Mouse (Mus musculus) stomach, embryonic 16.5 days (tissue): ENCODE measurements around the gene Aox3. TPM values are rescaled to one million over a fixed set of nuclear protein-coding genes. Genes with fewer than 3 reads are reported as not detected.

Experiments
- ATAC-seq: fragments of 200-750 bp; cut with Nextera tagmentation; 2 replicates; pipeline ENCODE4 v1.8.0; 2017; ENCODE audit warnings: moderate number of reproducible peaks, moderate TSS enrichment; ENCODE audit not compliant: insufficient read depth, low FRiP score
- H3K27ac ChIP-seq: fragments of 300-500 bp; sonication (generic); 2 replicates; pipeline ENCODE4 v1.5.1; 2014; ENCODE audit warnings: low read length
- H3K27me3 ChIP-seq: fragments of 300-500 bp; sonication (generic); 2 replicates; pipeline ENCODE4 v1.6.1; 2014; ENCODE audit warnings: low read length, control low read depth, mixed read lengths; ENCODE audit not compliant: control insufficient read depth, insufficient read depth
- H3K36me3 ChIP-seq: fragments of 300-500 bp; sonication (generic); 2 replicates; pipeline ENCODE4 v1.6.1; 2014; ENCODE audit warnings: low read length; ENCODE audit not compliant: control insufficient read depth, insufficient read depth
- H3K4me1 ChIP-seq: fragments of 300-500 bp; sonication (generic); 2 replicates; pipeline ENCODE4 v1.6.1; 2014; ENCODE audit warnings: low read length, control low read depth, mixed read lengths; ENCODE audit not compliant: control insufficient read depth, insufficient read depth
- H3K4me2 ChIP-seq: fragments of 300-500 bp; sonication (generic); 2 replicates; pipeline ENCODE4 v1.6.1; 2014; ENCODE audit warnings: low read depth, low read length, mixed read lengths
- H3K4me3 ChIP-seq: fragments of 300-500 bp; sonication (generic); replicated peaks from 2 replicates; pipeline ENCODE4 v1.5.1; 2014; ENCODE audit warnings: mild to moderate bottlenecking, low read length
- H3K9ac ChIP-seq: fragments of 300-500 bp; sonication (generic); 2 replicates; pipeline ENCODE4 v1.6.1; 2014; ENCODE audit warnings: low read length
- H3K9me3 ChIP-seq: fragments of 300-500 bp; sonication (generic); replicated peaks from 2 replicates; pipeline ENCODE4 v1.6.1; 2016; ENCODE audit warnings: low read length, control low read depth; ENCODE audit not compliant: control insufficient read depth
- WGBS: fragments of 180-500 bp; shearing (Covaris S2); extraction: QIAGEN DNeasy Blood & Tissue Kit; methylation state at CpG from one replicate; pipeline ENCODE4 v1.1.7; 2014; 5-methylcytosine and 5-hydroxymethylcytosine counted together
- polyA plus RNA-seq: library from polyadenylated mRNA; unstranded; fragments of >200 nt; fragmentation: Nextera tagmentation; extraction: Ambion mirVana; gene quantifications from 2 replicates; pipeline ENCODE4 v1.2.1, GENCODE M21; 2015

Aox3 gene
- polyA plus RNA-seq, 1 experiment from 2014 or later, result 1.4 TPM

GRCm38 (mm10) chr1:58114666-58115375, 1.9 kb downstream of the Aox3 start:
- Histone ChIP-seq H3K27ac (no peak overlapping the region), H3K4me2 (no peak overlapping the region), H3K4me3 (no peak overlapping the region), H3K9ac (no peak overlapping the region), H3K36me3 (no peaks in the 10 kb centered on the region), H3K27me3 (no peaks in the 10 kb centered on the region), H3K9me3 (no peaks in the 10 kb centered on the region), H3K4me1 (no peaks in the 10 kb centered on the region)
- no peak for ATAC-seq
- WGBS, result 56% methylated on average over 12 of the region's 12 CpGs

GRCm38 (mm10) chr1:58118231-58118630, 5.3 kb downstream of the Aox3 start:
- Histone ChIP-seq H3K4me2 (no peak overlapping the region), H3K9me3 (no peaks in the 10 kb centered on the region), H3K4me1 (no peaks in the 10 kb centered on the region), H3K4me3 (no peak overlapping the region), H3K27me3 (no peaks in the 10 kb centered on the region), H3K36me3 (no peaks in the 10 kb centered on the region), H3K27ac (no peak overlapping the region), H3K9ac (no peak overlapping the region)
- WGBS, result 85% methylated on average over 3 of the region's 3 CpGs
- no peak for ATAC-seq

- Histone ChIP-seq H3K27me3 (no peaks in the 10 kb centered on the region), H3K9me3 (no peaks in the 10 kb centered on the region), H3K27ac (no peak overlapping the region), H3K4me1 (no peaks in the 10 kb centered on the region), H3K36me3 (no peaks in the 10 kb centered on the region), H3K4me3 (no peak overlapping the region), H3K4me2 (no peak overlapping the region), H3K9ac (no peak overlapping the region)
- ATAC-seq, result no peak
- 78% methylated on average over 8 of the region's 8 CpGs for WGBS
These were observed 12.0 kb downstream of the Aox3 start for GRCm38 (mm10) chr1:58124901-58125300.

- H3K4me2 ChIP-seq, result no peak overlapping the region
- no peak overlapping the region for H3K9ac ChIP-seq
- no peak overlapping the region for H3K4me3 ChIP-seq
- H3K27me3 ChIP-seq, result no peaks in the 10 kb centered on the region
- peaks cover 3% of the 10 kb centered on the region; the same call in 1 of the 2 replicates for H3K9me3 ChIP-seq
- ATAC-seq, result no peak
- no peaks in the 10 kb centered on the region for H3K4me1 ChIP-seq
- H3K27ac ChIP-seq, result no peak overlapping the region
- H3K36me3 ChIP-seq, result no peaks in the 10 kb centered on the region
These were observed 25.0 kb downstream of the Aox3 start for GRCm38 (mm10) chr1:58137891-58138290.

- H3K27me3 ChIP-seq, result no peaks in the 10 kb centered on the region
- no peak for ATAC-seq
- H3K4me2 ChIP-seq, result no peak overlapping the region
- no peak overlapping the region for H3K4me3 ChIP-seq
- no peaks in the 10 kb centered on the region for H3K36me3 ChIP-seq
- H3K4me1 ChIP-seq, result no peaks in the 10 kb centered on the region
- WGBS, result 89% methylated on average over 9 of the region's 9 CpGs
- no peak overlapping the region for H3K9ac ChIP-seq
- peaks cover 3% of the 10 kb centered on the region; the same call in 1 of the 2 replicates for H3K9me3 ChIP-seq
- H3K27ac ChIP-seq, result no peak overlapping the region
These were observed 26.1 kb downstream of the Aox3 start for GRCm38 (mm10) chr1:58138986-58139385.

- H3K36me3 ChIP-seq, result no peaks in the 10 kb centered on the region
- no peak for ATAC-seq
- WGBS, result 85% methylated on average over 5 of the region's 5 CpGs
These were observed 27.7 kb downstream of the Aox3 start for GRCm38 (mm10) chr1:58140607-58141006.

GRCm38 (mm10) chr1:58144384-58145069, 31.6 kb downstream of the Aox3 start:
- H3K4me1 ChIP-seq, result no peaks in the 10 kb centered on the region
- no peak for ATAC-seq
- H3K4me3 ChIP-seq, result no peak overlapping the region
- H3K9me3 ChIP-seq, result 0 out of 2 replicates have a peak, but pooled peaks cover 3% of the 10 kb centered on the region
- H3K4me2 ChIP-seq, result no peak overlapping the region
- no peaks in the 10 kb centered on the region for H3K36me3 ChIP-seq
- no peak overlapping the region for H3K9ac ChIP-seq
- H3K27me3 ChIP-seq, result no peaks in the 10 kb centered on the region
- H3K27ac ChIP-seq, result no peak overlapping the region
- WGBS, result 20% methylated on average over 10 of the region's 10 CpGs

More at GRCm38 (mm10) chr1:58140607-58141006, 27.7 kb downstream of the Aox3 start:
- peaks cover 3% of the 10 kb centered on the region; the same call in 1 of the 2 replicates for H3K9me3 ChIP-seq
- no peaks in the 10 kb centered on the region for H3K4me1 ChIP-seq
- H3K4me2 ChIP-seq, result no peak overlapping the region
- no peak overlapping the region for H3K4me3 ChIP-seq
- H3K27ac ChIP-seq, result no peak overlapping the region
- H3K9ac ChIP-seq, result no peak overlapping the region
- no peaks in the 10 kb centered on the region for H3K27me3 ChIP-seq

GRCm38 (mm10) chr1:58146026-58146425, 33.1 kb downstream of the Aox3 start:
- no peak overlapping the region for H3K27ac ChIP-seq
- 85% methylated on average over 10 of the region's 10 CpGs for WGBS
- no peaks in the 10 kb centered on the region for H3K36me3 ChIP-seq
- no peaks in the 10 kb centered on the region for H3K27me3 ChIP-seq
- H3K9ac ChIP-seq, result no peak overlapping the region
- no peak for ATAC-seq
- no peak overlapping the region for H3K4me3 ChIP-seq
- no peaks in the 10 kb centered on the region for H3K9me3 ChIP-seq
- no peak overlapping the region for H3K4me2 ChIP-seq
- no peaks in the 10 kb centered on the region for H3K4me1 ChIP-seq

GRCm38 (mm10) chr1:58147776-58148175, 34.8 kb downstream of the Aox3 start:
- Histone ChIP-seq H3K4me2 (no peak overlapping the region), H3K9ac (no peak overlapping the region), H3K4me1 (no peaks in the 10 kb centered on the region), H3K36me3 (no peaks in the 10 kb centered on the region), H3K27me3 (no peaks in the 10 kb centered on the region), H3K9me3 (no peaks in the 10 kb centered on the region), H3K27ac (no peak overlapping the region), H3K4me3 (no peak overlapping the region)
- WGBS, result 72% methylated on average over 6 of the region's 6 CpGs
- ATAC-seq, result no peak
